Mouse (Mus musculus): ENCODE results near the gene Napepld. TPM values are rescaled to one million over a fixed set of nuclear protein-coding genes. Genes with fewer than 3 reads are reported as not detected.
"Not testable (repeated sequence)": the region's sequence is repeated elsewhere in the genome, so short reads cannot be mapped to it uniquely, and the experiment has no call there.

The Napepld gene
- total and polyA plus RNA-seq, 3 experiments: 1.6 to 1.8 (median 1.7) TPM

DNA sequence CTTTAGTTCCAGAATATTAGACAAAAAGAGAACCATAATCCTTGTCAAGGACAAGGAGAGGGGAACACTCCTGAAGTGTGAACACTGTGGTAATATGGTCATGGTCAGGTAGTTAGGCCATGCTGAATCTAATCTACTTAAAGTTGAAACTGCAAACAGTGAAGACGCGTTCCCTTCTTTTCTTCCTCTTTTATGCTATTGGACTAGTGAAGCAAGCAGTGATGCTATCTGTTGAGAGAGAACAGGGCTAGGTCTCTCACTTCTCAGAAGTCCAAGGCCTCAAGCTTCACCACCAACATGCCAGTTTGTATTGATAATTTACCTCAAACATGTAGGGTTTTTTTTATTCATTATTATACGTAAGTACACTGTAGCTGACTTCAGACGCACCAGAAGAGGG, 13.3 kb upstream of the Napepld start:
- no peak overlapping the region for H3K27ac ChIP-seq (ENCODE audit: insufficient read depth, low read depth)
- H3K9ac ChIP-seq (ENCODE audit: insufficient read depth, low read depth): no peak overlapping the region
- H3K79me2 ChIP-seq (replicated peaks; ENCODE audit: control insufficient read depth, extremely low read depth, insufficient read depth, poor library complexity, severe bottlenecking): no peaks in the 10 kb centered on the region
- peaks cover 2% of the 10 kb centered on the region for H3K9me3 ChIP-seq (replicated peaks; ENCODE audit: low read length)
- no peak overlapping the region for H3K4me2 ChIP-seq (ENCODE audit: insufficient read depth, low read depth, poor library complexity, severe bottlenecking)
- in situ Hi-C loops (cut with MboI; ENCODE audit: low pct_ligation_motif_present, low pct_unique_long_range_greater_than_20kb, low sequenced_read_pairs) (no loop called here), dilution Hi-C loops (cut with MboI; ENCODE audit: extremely low pct_ligation_motif_present, extremely low pct_unique_long_range_greater_than_20kb, low sequenced_read_pairs) (no loop called here)
- H3K4me3 ChIP-seq (replicated peaks in 1 of 3; ENCODE audit: low read depth in 2 of 3, low read length in 2 of 3, poor library complexity in 1 of 3): no peak overlapping the region
- no peaks in the 10 kb centered on the region for H3K27me3 ChIP-seq (replicated peaks)
- TF ChIP-seq ZNF384 (IDR thresholded peaks at IDR 0.05; ENCODE audit: low read depth, low read length) (no peak), HCFC1 (IDR thresholded peaks at IDR 0.05; ENCODE audit: low read depth, low read length) (no peak), EP300 (IDR thresholded peaks at IDR 0.05; ENCODE audit: low read length) (no peak), POLR2AphosphoS2 (IDR thresholded peaks at IDR 0.05; ENCODE audit: low read depth, low read length) (no peak), JUN (IDR thresholded peaks at IDR 0.05; ENCODE audit: insufficient read depth, low read depth, low read length) (no peak), ELF1 (IDR thresholded peaks at IDR 0.05; ENCODE audit: low read depth, low read length) (no peak), IRF4 (IDR thresholded peaks at IDR 0.05; ENCODE audit: low read depth, low read length) (no peak), E2F4 (IDR thresholded peaks at IDR 0.05; ENCODE audit: insufficient replicate concordance, low read depth, low read length) (no peak), UBTF (IDR thresholded peaks at IDR 0.05; ENCODE audit: low read depth, low read length) (no peak), CHD1 (IDR thresholded peaks at IDR 0.05; ENCODE audit: low read depth, low read length) (no peak), RAD21 (IDR thresholded peaks at IDR 0.05; ENCODE audit: low read depth, low read length) (no peak), ETS1 (conservative IDR thresholded peaks at IDR 0.05; ENCODE audit: low read depth, low read length) (no peak), GABPA (IDR thresholded peaks at IDR 0.05; ENCODE audit: insufficient replicate concordance, low read depth, low read length) (no peak), ZC3H11A (IDR thresholded peaks at IDR 0.05; ENCODE audit: low read depth, low read length) (no peak), TCF12 (IDR thresholded peaks at IDR 0.05; ENCODE audit: low read depth, low read length) (no peak), MEF2A (IDR thresholded peaks at IDR 0.05; ENCODE audit: borderline replicate concordance, low read depth, low read length) (no peak), CTCF (conservative IDR thresholded peaks at IDR 0.05 in 1 of 2, IDR thresholded peaks at IDR 0.05 in 1 of 2; ENCODE audit: low read depth in 2 of 2, low read length in 2 of 2) (no peak), TBP (conservative IDR thresholded peaks at IDR 0.05; ENCODE audit: low read depth, low read length) (no peak), NELFE (IDR thresholded peaks at IDR 0.05; ENCODE audit: low read depth, low read length) (no peak), NRF1 (IDR thresholded peaks at IDR 0.05; ENCODE audit: low read depth, low read length) (no peak)
- H3K4me1 ChIP-seq (ENCODE audit: control insufficient read depth in 1 of 2, insufficient read depth in 2 of 2): no peaks in the 10 kb centered on the region; a peak in 1 of 4 replicates
- no peaks in the 10 kb centered on the region for H3K36me3 ChIP-seq (replicated peaks in 1 of 2; ENCODE audit: control insufficient read depth in 1 of 2, insufficient read depth in 1 of 2, low read length in 1 of 2)
- no peak for DNase-seq (ENCODE audit: extremely low read depth)

DNA sequence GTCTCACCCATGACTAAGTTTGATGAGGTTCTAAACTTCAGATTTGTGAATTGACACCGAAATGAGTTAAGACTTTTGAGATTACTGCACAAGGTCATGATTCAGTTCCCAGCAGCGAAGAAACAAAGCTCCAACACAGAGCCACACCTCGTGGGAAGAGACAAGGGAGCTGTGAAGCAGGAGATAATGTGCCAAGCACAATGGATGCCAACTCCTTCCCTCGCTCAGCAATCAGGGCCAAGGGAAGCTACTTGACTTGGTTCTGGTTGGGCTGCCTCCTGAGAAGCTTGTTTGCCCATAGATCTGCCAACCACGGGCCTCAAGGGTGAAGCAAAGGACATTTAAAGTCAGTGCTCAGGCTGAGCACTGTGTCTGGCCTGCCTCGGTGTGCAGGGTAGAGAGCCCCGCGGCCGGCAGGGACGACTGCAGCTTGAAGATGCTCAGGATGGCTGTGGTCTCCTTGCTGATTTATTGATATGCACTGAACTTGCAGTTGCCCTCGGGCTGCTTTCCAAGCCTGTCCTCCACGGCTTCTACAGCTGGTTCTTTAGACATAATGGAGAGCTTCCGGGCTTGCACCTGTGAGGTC, 11.0 kb upstream of the Napepld start:
- Histone ChIP-seq H3K4me2 (ENCODE audit: insufficient read depth, low read depth, poor library complexity, severe bottlenecking) (no peak overlapping the region), H3K4me1 (ENCODE audit: control insufficient read depth in 1 of 2, insufficient read depth in 2 of 2) (no peaks in the 10 kb centered on the region), H3K27ac (ENCODE audit: insufficient read depth, low read depth) (no peak overlapping the region), H3K36me3 (replicated peaks in 1 of 2; ENCODE audit: control insufficient read depth in 1 of 2, insufficient read depth in 1 of 2, low read length in 1 of 2) (no peaks in the 10 kb centered on the region), H3K4me3 (replicated peaks in 1 of 3; ENCODE audit: low read depth in 2 of 3, low read length in 2 of 3, poor library complexity in 1 of 3) (no peak overlapping the region), H3K9ac (ENCODE audit: insufficient read depth, low read depth) (no peak overlapping the region), H3K27me3 (replicated peaks) (no peaks in the 10 kb centered on the region), H3K9me3 (replicated peaks; ENCODE audit: low read length) (peaks cover 2% of the 10 kb centered on the region), H3K79me2 (replicated peaks; ENCODE audit: control insufficient read depth, extremely low read depth, insufficient read depth, poor library complexity, severe bottlenecking) (no peaks in the 10 kb centered on the region)
- dilution Hi-C loops (cut with MboI; ENCODE audit: extremely low pct_ligation_motif_present, extremely low pct_unique_long_range_greater_than_20kb, low sequenced_read_pairs): no loop called here
- TF ChIP-seq CTCF (conservative IDR thresholded peaks at IDR 0.05 in 1 of 2, IDR thresholded peaks at IDR 0.05 in 1 of 2; ENCODE audit: low read depth in 2 of 2, low read length in 2 of 2): no peak
- TF ChIP-seq MXI1 (IDR thresholded peaks at IDR 0.05; ENCODE audit: low read depth, low read length): no peak
- TF ChIP-seq ZKSCAN1 (IDR thresholded peaks at IDR 0.05; ENCODE audit: borderline replicate concordance, low read depth, low read length): no peak
- no peak for TF ChIP-seq MAZ (IDR thresholded peaks at IDR 0.05; ENCODE audit: low read depth, low read length)
- TF ChIP-seq PAX5 (IDR thresholded peaks at IDR 0.05; ENCODE audit: low read length): no peak
- TF ChIP-seq MAX (IDR thresholded peaks at IDR 0.05; ENCODE audit: low read length): no peak
- no peak for TF ChIP-seq SIN3A (IDR thresholded peaks at IDR 0.05; ENCODE audit: low read length)
- no peak for TF ChIP-seq CHD2 (IDR thresholded peaks at IDR 0.05; ENCODE audit: low read length)
- TF ChIP-seq ZNF384 (IDR thresholded peaks at IDR 0.05; ENCODE audit: low read depth, low read length): no peak
- TF ChIP-seq POLR2AphosphoS2 (IDR thresholded peaks at IDR 0.05; ENCODE audit: low read depth, low read length): no peak
- DNase-seq (ENCODE audit: extremely low read depth): no peak
- in situ Hi-C loops (cut with MboI; ENCODE audit: low pct_ligation_motif_present, low pct_unique_long_range_greater_than_20kb, low sequenced_read_pairs): no loop called here

GRCm38 (mm10) chr5:21708011-21708410, 6.8 kb upstream of the Napepld start:
- dilution Hi-C loops (cut with MboI; ENCODE audit: extremely low pct_ligation_motif_present, extremely low pct_unique_long_range_greater_than_20kb, low sequenced_read_pairs); in situ Hi-C loops (cut with MboI; ENCODE audit: low pct_ligation_motif_present, low pct_unique_long_range_greater_than_20kb, low sequenced_read_pairs); DNase-seq (ENCODE audit: extremely low read depth); H3K9ac ChIP-seq (ENCODE audit: insufficient read depth, low read depth); H3K79me2 ChIP-seq (replicated peaks; ENCODE audit: control insufficient read depth, extremely low read depth, insufficient read depth, poor library complexity, severe bottlenecking); H3K36me3 ChIP-seq (replicated peaks in 1 of 2; ENCODE audit: control insufficient read depth in 1 of 2, insufficient read depth in 1 of 2, low read length in 1 of 2); H3K27me3 ChIP-seq (replicated peaks); H3K4me2 ChIP-seq (ENCODE audit: insufficient read depth, low read depth, poor library complexity, severe bottlenecking); H3K9me3 ChIP-seq (replicated peaks; ENCODE audit: low read length); H3K27ac ChIP-seq (ENCODE audit: insufficient read depth, low read depth); H3K4me1 ChIP-seq (ENCODE audit: control insufficient read depth in 1 of 2, insufficient read depth in 2 of 2); H3K4me3 ChIP-seq (replicated peaks in 1 of 3; ENCODE audit: low read depth in 2 of 3, low read length in 2 of 3, poor library complexity in 1 of 3): not testable (repeated sequence)
